Mouse (Mus musculus): ENCODE measurements at regions not wholly inside any gene's neighbourhood (a gene's known extent, or its start where the extent isn't known, plus 50 kb on each side); places are given as distances from the start of the nearest gene placed in this dataset.

DNA sequence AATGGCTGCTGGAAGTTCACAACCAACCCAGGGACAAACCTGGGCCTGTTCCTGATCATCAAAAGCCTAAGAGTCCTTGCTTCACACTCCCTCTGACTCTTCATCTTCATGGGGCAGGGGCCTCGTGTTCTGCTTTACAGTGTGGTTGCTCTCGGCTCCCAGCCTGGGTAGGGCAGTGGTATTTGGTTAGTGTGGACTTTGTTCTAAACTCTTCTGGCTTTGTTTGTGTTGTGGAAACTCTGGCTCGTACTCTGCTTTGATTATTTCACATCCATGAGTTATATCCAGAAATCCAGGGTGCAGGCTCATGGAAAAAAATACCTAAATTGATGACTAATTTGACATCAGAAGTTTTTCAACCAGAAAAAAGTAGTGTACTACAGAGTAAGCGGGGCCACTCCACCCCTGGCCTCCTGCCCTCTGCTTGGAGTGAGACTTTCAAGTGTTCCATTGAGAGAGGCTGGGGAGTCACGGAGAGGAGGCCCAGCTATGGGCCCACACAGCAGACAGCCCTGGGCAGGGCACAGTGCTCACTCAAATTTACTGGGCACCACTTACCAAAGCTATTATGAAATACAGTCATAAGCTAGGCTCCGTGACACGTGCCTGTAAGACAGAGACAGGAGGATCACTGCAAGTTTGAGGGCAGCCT, 325.4 kb upstream of the Ddhd1 start:
- no peak for TF ChIP-seq HCFC1 (IDR thresholded peaks at IDR 0.05; ENCODE audit: borderline replicate concordance, insufficient read depth, low read length)
- TF ChIP-seq MAFK (IDR thresholded peaks at IDR 0.05; ENCODE audit: insufficient read depth, low read depth, low read length), result no peak
- no peak for TF ChIP-seq ZC3H11A (IDR thresholded peaks at IDR 0.05; ENCODE audit: borderline replicate concordance, low read depth, low read length)
- no peak for TF ChIP-seq ZNF384 (IDR thresholded peaks at IDR 0.05; ENCODE audit: low read depth, low read length)

Data from ES-E14 (cell line).